Mouse (Mus musculus) kidney, adult 2 months (tissue): Measurements from ENCODE around the gene Hist1h4h.

Experiments used
- CTCF ChIP-seq: fragments of 200-500 bp; conservative IDR thresholded peaks from 2 replicates; pipeline ENCODE4 v1.5.1; 2011; ENCODE audit warnings: low read depth, mild to moderate bottlenecking, control low read depth, low read length, moderate library complexity, mixed read lengths; ENCODE audit not compliant: insufficient read depth, insufficient read length
- POLR2A ChIP-seq: fragments of 200-500 bp; IDR thresholded peaks from one replicate; pipeline ENCODE4 v1.6.1; 2011; ENCODE audit warnings: low read depth, low read length, control low read depth

DNA sequence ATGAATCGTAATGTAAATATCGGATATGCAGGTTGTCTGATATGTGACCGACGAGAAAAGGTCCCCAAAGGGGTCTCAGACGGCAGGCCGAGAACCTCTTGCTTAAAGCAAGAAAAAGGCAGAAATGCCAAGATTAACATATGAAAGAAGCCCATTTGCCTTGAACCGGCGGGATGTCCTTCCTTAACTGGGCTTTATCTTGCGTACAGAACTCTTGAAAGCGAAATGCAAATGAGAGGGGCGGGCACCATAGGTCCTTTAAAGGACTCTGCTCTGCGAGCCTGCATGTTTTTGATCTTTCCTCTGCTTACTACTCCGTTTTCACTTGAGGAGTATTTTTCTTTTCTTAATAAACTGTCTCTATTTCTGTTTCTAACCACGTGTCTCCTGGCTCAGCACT lies 38.9 kb upstream of the Hist1h4h start:
- no peak for TF ChIP-seq POLR2A
- no peak for TF ChIP-seq CTCF
